Mouse (Mus musculus) left cerebral cortex, adult 9 months (tissue): ENCODE results near the gene Dbr1.
"Not testable (repeated sequence)": the region's sequence is repeated elsewhere in the genome, so short reads cannot be mapped to it uniquely, and the experiment has no call there.

Experiments used
- DNase-seq, 2 experiments: peaks; one replicate each; pipeline ENCODE4 v3.0.0; 2022; ENCODE audit warnings: low spot score in 2 of 2

Dbr1 gene

DNA sequence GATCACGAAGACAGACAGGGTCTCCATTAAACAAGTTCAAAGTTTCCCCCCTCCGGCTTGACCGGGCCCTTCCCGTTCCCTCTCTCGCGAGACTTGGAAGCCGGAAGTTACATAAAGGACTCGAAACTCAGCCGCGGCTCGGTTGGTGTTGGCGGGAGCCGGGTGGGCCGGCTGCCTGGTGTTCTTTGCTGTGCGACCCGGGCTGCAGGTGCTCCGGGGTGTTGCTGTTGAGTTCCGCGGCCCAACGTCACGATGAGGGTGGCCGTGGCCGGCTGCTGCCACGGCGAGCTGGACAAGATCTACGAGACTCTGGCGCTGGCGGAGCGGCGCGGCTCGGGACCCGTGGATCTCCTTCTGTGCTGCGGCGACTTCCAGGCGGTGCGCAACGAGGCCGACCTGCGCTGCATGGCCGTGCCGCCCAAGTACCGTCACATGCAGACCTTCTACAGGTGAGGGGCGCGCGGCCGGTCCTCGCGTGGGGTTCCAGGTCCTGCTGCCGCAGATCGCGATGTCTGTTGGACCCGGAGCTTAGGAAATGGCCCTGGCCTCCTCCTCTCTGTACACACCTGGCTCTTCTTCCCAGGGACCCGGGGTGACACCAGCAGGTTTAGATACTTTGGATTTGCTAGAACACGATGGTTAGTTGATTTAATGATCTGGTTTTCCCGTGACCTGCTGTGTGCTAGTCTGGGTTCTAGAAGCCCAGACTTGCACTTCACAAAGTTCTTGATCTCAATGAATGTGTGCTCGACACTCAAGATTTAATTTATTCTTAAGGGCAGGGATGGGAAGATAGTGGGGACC is at the start of gene Dbr1:
Gene Dbr1, plus strand, starts transcription at position 123 of the 804 bp plus-strand sequence.
- peak; percentile 78 to 93 for DNase-seq

DNA sequence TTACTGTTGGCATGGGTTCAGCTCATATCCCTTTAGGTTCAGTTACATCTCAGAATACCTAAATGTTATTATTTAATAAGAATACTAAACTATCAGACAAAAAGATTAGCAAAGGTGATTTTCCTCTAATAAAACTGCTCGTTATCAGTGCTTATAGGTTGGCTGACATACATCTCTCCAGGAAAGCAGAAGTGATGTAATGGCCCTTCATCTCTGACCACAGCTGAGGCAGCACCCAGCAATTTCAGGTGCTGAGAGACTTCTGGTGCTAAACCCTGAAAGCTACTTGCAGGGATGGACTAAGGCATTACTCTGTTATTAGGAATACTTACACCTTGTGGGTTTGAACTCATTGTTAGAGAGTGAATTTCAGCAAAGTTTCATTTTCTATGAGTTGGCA is 43.7 kb upstream of the Dbr1 start:
- DNase-seq: no peak

DNA sequence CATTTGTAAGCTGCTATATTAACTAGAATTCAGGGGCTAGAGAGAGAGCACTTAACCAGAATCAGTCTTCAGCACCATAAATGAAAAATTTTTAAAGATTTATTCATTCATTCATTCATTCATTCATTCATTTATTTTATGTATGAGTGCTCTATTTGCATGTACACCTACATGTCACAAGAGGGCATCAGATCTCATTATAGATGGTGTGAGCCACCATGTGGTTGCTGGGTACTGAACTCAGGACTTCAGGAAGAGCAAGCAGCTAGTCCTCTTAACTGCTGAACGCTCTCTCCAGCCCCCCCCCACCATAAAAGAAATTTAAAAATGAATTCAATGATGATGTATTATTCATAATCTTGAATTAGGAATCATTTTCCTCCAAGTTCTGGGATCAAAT is 29.3 kb upstream of the Dbr1 start:
- no peak for DNase-seq

DNA sequence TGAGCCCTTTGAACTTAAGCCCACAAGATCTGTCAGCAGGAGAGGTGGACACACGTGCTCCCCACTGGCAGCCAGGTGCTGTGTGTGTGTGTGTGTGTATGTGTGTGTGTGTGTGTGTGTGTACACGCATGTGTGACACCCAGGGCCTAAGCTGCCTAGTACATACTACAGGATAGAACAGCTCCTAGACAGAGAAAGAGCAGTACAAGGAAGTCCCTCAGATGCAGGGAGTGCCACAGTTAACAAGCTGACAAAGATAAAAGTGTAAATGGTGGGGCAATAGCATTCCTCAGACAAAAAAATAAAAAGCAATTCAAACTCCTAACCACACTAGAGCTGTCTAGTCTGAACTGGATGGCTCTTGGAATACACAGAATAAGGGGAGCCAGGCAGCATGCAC is 23.5 kb upstream of the Dbr1 start:
- no peak for DNase-seq

DNA sequence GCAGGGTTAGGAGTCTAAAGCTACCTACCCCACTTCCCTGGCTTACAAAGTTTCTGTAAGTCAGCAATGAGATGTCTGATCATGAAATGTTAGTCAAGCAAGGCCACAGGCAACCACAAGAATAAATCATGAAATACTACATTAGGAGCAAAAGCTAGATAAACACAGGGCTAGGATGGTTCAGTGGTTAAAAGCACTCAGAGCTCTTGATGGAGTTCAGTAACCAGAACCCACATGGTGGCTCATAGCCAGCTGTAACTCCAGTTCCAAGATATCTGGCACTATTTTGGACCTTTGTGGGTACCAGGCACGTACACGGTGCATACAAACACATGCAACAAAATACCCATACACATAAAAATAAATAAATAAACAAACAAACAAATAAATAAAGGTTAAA is 22.6 kb upstream of the Dbr1 start:
- DNase-seq: no peak

GRCm38 (mm10) chr9:99554052-99554451 is 21.5 kb upstream of the Dbr1 start:
- DNase-seq: no peak

DNA sequence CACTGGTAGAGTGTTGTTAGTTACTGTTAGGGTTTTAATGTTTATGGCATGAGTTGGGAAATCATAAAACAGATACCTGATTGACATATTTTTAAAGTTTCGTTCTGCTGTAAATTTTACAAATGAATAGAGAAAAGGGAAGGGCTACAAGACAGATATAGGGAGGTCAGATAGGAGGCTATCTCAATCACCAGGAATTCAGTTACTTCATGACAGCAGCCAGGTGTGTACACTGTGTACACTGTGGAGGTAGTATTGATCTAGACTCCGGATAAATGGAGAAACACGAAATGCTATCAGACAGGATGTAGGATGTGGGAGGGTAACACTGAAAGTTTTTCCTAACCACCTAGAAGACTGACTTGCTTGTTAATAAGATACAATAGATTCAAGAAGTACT is 20.3 kb upstream of the Dbr1 start:
- DNase-seq: no peak

GRCm38 (mm10) chr9:99557580-99558300 is 17.9 kb upstream of the Dbr1 start:
- no peak for DNase-seq

DNA sequence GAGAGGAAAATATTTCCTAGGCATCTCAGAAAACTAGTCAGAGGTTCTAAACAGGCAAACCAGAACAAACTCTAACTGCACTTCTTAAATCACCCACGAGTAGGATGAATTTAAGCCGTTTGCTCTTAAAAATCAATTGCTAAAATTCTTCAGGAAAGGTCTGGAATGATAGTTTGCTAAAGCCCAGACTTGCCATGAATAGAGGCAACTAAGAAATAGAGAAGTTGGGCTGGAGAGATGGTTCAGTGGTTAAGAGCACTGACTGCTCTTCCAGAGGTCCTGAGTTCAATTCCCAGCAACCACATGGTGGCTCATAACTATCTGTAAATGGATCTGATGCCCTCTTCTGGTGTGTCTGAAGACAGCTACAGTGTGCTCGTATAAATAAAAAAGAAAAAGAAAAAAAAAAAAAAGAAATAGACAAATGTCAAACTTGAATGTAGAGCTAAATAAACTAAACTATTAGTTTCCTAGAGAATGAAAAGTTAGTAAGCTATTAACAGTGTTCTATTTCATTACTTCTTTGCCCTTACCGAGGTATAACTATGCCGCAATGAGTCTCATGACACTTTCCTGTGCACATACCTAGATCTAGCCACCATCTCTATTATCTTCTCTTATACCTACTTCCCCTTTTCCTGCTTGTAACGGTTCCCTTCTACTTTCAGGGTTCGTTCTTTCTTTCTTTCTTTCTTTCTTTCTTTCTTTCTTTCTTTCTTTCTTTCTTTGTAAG is 16.6 kb upstream of the Dbr1 start:
- no peak for DNase-seq

- DNase-seq: no peak
Observed at GRCm38 (mm10) chr9:99559557-99559904, 16.1 kb upstream of the Dbr1 start.

DNA sequence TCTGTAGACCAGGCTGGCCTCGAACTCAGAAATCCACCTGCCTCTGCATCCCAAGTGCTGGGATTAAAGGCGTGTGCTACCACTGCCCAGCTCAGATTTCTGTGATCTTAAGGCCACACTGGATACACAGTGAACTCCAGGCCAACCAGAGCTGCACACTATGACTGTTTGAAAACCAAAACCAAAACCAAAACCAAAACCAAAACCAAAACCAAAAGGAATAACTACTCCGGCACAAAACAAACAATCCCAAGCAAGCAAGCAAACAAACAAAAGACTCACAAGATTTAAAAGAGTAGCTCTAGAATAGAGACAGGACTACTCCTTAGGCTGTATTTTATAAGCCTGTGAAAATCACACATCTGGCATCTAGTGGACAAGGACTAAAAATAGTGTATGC is 15.2 kb upstream of the Dbr1 start:
- no peak for DNase-seq

GRCm38 (mm10) chr9:99563714-99564113 is 11.9 kb upstream of the Dbr1 start:
- no peak for DNase-seq

DNA sequence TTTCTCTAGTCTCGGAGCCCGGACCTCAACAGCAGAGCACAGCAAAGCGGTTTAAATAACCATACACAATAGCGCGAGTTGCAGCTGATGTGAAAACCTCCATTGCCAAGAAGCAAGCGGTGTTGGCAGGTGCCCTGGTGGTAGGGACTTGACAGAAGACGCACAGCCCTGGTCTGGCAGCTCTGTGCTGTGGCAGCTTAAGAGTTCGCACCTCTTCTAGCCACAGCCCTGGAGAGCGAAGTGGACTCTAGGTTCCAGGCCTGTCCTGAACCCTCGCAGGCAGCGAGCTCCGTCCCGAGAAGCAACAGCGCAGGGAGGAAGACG is 7.6 kb upstream of the Dbr1 start:
- DNase-seq: peak in 1 of 2 experiments; percentile 17

DNA sequence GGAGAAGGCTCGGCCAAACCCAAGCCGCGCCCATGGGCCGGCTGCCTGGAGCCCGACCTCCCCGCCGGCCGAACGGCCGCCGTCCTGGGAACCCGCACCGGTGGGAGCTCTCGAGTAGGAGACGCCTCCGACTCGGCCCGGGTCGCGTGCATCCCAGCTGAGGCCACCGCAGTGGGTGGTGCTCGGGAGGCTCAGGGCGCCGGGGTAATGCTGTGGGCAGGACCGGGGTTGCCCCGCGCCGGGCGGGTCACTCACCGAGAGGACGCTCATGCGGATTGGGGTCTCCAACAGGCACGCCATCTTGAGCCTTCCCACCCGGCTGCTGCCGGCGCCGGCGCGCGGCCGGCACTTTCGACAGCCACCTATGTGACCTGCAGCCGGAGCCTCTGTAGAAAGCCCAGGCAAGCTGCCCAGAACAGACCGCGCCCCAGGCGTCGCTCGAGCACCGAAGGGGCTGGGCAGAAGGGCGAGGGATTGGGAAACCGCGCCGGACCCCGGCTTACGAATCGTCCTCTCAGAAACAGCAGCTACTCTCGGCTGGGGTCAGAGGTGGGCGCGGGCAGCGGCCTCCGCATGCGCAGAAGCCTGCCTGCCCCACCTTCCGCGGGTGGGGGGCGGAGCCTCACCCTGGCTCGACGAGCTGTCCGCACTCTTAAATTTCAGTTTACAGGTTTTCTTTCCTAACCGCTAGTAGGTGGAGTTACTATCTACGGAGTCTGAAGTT is 7.1 kb upstream of the Dbr1 start, which contains the start of gene Armc8:
Gene Armc8, minus strand, starts transcription at position 553 of the 724 bp plus-strand sequence.
- peak; percentile 70 to 90 for DNase-seq

DNA sequence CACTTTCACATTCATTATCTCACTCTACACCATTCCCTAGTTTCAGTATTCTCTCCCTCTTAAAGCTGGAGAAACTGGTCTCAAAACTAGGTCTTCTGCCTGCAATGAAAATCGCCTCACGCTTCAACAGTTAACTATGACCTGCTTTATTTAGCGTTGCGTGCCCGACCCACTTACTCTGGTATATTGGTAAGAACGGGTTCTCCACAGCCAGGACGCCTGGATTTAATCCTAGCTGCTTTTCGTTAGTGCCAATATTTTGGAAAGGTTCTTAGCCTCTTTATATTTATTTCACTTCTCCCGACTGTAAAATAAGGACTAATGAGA is 6.6 kb upstream of the Dbr1 start:
- no peak for DNase-seq

- DNase-seq: peak in 1 of 2 experiments; percentile 29
Observed at GRCm38 (mm10) chr9:99580655-99581054, 5.1 kb downstream of the Dbr1 start.

DNA sequence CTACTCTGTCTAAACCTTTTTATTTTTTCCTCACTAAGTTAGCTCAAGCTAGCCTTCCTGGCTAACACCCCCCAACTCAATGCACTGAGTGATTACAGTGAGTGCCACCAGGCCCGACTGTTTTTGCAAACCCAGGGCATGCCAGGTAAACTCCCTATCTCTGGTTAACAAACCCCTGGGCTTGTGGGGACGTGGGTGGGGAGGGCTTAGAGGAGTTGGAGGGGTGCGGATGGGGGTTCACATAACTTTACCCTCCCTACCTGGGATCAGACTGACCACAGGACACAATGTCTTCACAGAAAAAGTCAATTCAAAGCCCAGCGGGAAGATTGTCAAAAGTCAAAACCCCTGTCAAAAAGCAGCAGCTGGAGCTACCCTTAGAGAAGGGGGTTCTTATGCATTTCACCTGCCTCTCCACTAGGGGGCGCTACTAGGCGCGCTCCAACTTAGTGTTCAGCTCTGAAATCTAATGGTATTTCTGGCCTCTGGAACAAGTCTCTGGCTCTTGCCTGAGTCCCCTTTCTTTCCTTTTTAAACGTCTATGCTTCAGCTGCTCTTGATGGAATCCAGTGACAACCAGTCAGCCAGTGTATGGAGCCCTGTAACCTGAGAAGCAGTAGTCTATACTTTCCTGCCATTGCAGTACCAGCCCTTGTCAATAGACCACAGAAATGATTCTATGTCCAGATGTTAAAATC is 12.1 kb downstream of the Dbr1 start:
- peak in 1 of 2 experiments; percentile 34 for DNase-seq

DNA sequence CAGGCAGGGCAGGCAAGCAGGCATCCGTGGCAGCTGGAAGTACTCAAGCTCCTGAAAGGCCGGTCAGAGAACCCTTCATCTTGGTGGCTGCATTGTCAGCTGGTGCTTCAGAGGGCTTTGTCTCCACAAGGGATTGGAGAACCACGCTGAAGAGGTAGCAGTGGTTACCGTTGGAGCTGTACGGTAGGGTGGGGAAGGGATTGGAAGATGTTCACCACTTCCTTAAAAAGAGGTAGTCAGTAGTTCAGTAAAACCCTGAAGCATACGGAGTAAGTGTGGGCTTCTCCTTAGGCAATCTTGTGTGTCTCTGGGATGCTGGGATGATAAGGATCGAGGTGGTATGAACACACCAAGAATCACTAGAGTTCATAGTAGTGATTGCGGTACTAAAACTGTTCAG is 15.5 kb downstream of the Dbr1 start:
- DNase-seq: no peak

DNA sequence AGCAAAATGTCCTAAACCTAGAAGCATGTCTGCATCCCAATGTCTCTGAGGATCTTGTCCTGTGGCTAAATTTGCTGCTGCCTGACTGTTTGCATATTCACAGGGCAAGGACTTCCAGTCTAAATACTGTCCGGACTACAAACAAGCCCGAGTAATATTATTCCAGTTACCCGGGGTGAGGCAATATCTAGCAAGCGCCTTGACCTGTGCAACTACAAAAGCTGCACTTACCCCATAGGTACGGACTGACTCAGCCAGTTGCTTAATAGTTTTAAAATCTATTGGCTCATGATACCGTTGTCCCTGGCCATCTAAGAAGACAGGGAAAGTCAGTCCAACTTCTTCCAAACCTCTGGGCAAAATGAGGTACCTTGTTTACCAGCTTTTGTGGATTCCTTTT is 23.5 kb downstream of the Dbr1 start:
- DNase-seq: not testable (repeated sequence)

DNA sequence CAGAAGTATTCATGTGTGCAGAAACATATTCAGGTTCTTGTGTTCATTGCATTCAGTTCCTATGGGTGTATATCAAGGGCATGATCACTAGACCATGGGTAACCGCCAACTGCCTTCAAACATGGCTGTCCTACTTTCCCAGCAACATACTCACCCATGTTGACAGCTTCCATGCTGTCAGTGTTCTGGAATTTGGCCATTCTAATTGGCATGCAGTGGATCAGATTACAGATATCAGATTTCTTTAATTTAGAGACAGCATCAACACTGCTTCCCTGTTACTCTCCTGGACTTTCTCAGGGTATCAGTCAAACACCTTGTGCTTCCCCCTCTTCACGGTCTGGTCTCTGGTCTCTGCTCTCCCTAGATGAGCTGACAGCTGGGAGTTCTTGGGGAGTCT is 28.0 kb downstream of the Dbr1 start:
- DNase-seq: no peak

DNA sequence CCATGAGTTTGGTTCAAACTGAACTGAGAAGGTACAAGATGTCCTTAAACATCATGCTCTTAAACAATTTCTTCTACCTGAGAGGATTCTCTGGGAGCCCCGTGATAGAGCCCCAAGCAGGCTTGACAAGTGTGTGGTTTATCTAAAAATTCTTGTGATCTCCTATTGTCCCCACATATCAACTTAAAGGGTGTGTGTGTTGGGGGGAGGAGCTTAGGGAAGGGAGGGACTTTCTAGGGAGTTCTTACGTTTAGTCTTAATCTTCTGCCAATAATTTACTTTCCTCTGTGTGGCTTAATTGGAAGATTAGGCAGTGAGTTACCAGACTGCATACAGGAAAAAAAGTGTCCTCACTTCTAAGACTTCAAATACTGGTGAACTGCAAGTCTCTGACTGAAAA is 36.6 kb downstream of the Dbr1 start, which contains the start of gene A4gnt:
Gene A4gnt, plus strand, starts transcription at position 301 of the 400 bp plus-strand sequence.
- no peak for DNase-seq
